In genomic region chr2:60367871-60368270, GRCm38 (mm10) we compare ENCODE assay signal across 23 mouse cellular contexts.
"Had no signal": no experiment of that assay in that cellular context is flagged by ENCODE, and none has a peak within 500 bp of the region (broad histone marks: within the 10 kb centered on the region; RNA-seq: fewer than 3 reads in every experiment).

No protein-coding gene starts in this region.

- DNase-seq: gastrocnemius, adult 2 months; gastrocnemius, postnatal 10 days; gastrocnemius, postnatal 25 days; heart, adult 2 months; heart, postnatal 10 days; heart, postnatal 36 days; kidney, adult 11 months; kidney, adult 2 months; kidney, adult 9 months; kidney, postnatal 25 days; kidney, postnatal 4 days; liver; liver, embryonic 13.5 days had no signal

- H3K9me3 ChIP-seq: heart, embryonic 12.5 days; hindbrain, embryonic 13.5 days; hindbrain, embryonic 15.5 days; kidney, embryonic 15.5 days; limb, embryonic 10.5 days; limb, embryonic 12.5 days; liver, embryonic 13.5 days had no signal

- H3K4me3 ChIP-seq: gastrocnemius, adult 2 months; heart, adult 2 months; heart, embryonic 12.5 days; hindbrain, embryonic 13.5 days; hindbrain, embryonic 15.5 days; kidney, embryonic 15.5 days; layer of hippocampus, adult 2 months; left cerebral cortex, adult 2 months; limb, embryonic 10.5 days; limb, embryonic 12.5 days; liver, embryonic 13.5 days had no signal

- H3K27ac ChIP-seq: gastrocnemius, adult 2 months; heart, adult 2 months; hindbrain, embryonic 13.5 days; hindbrain, embryonic 15.5 days; hindbrain, postnatal 0 days; kidney, embryonic 15.5 days; kidney, postnatal 0 days; layer of hippocampus, adult 2 months; left cerebral cortex, adult 2 months; limb, embryonic 10.5 days; limb, embryonic 12.5 days; liver, embryonic 13.5 days had no signal

- H3K4me1 ChIP-seq: hindbrain, embryonic 13.5 days; hindbrain, embryonic 15.5 days; kidney, embryonic 15.5 days; limb, embryonic 10.5 days; limb, embryonic 12.5 days; liver, embryonic 13.5 days had no signal

- H3K27me3 ChIP-seq: heart, embryonic 12.5 days; hindbrain, embryonic 13.5 days; hindbrain, embryonic 15.5 days; kidney, embryonic 15.5 days; limb, embryonic 12.5 days; liver, embryonic 13.5 days had no signal

- H3K36me3 ChIP-seq: heart, embryonic 12.5 days; hindbrain, embryonic 13.5 days; hindbrain, embryonic 15.5 days; kidney, embryonic 15.5 days; limb, embryonic 12.5 days; liver, embryonic 13.5 days had no signal
